Mouse (Mus musculus) fibroblast of lung, adult 2 months (primary cell): ENCODE measurements around the gene Gimap1.

Experiments
- DNase-seq: peaks from one replicate; pipeline ENCODE4 v3.0.0-alpha.2; 2011; ENCODE audit warnings: low read depth

Gene Gimap1

GRCm38 (mm10) chr6:48738961-48739779 lies at the start of gene Gimap1:
TSS of gene Gimap1 (plus strand) at chr6:48739054.
- DNase-seq: no peak

- no peak for DNase-seq
These were observed 49.5 kb upstream of the Gimap1 start for GRCm38 (mm10) chr6:48689320-48689719.

GRCm38 (mm10) chr6:48692962-48693361 lies 45.9 kb upstream of the Gimap1 start:
- no peak for DNase-seq

- DNase-seq: no peak
These were observed 41.9 kb upstream of the Gimap1 start for GRCm38 (mm10) chr6:48696830-48697554.

GRCm38 (mm10) chr6:48697555-48697930 lies 41.3 kb upstream of the Gimap1 start:
- DNase-seq: no peak

GRCm38 (mm10) chr6:48698066-48698856 lies 40.6 kb upstream of the Gimap1 start:
- no peak for DNase-seq

- no peak for DNase-seq
These were observed 40.0 kb upstream of the Gimap1 start for GRCm38 (mm10) chr6:48698888-48699287.

GRCm38 (mm10) chr6:48700251-48701075 lies 38.4 kb upstream of the Gimap1 start:
- no peak for DNase-seq

- DNase-seq: no peak
These were observed 36.7 kb upstream of the Gimap1 start for GRCm38 (mm10) chr6:48702146-48702545.

- DNase-seq: no peak
These were observed 36.3 kb upstream of the Gimap1 start for GRCm38 (mm10) chr6:48702601-48703000.

- no peak for DNase-seq
These were observed 34.7 kb upstream of the Gimap1 start for GRCm38 (mm10) chr6:48704146-48704545.

GRCm38 (mm10) chr6:48706130-48706529 lies 32.7 kb upstream of the Gimap1 start:
- DNase-seq: no peak

- no peak for DNase-seq
These were observed 20.4 kb upstream of the Gimap1 start, which contains the start of the genes Gm28053 and Gimap7 for GRCm38 (mm10) chr6:48718455-48718854. TSS of gene Gm28053 (plus strand) at chr6:48718607. TSS of gene Gimap7 (plus strand) at chr6:48718621.

GRCm38 (mm10) chr6:48720326-48720725 lies 18.5 kb upstream of the Gimap1 start:
- DNase-seq: no peak

GRCm38 (mm10) chr6:48723468-48723867 lies 15.4 kb upstream of the Gimap1 start:
- no peak for DNase-seq

- DNase-seq: no peak
These were observed 13.4 kb upstream of the Gimap1 start for GRCm38 (mm10) chr6:48725476-48725875.

- no peak for DNase-seq
These were observed 11.1 kb upstream of the Gimap1 start for GRCm38 (mm10) chr6:48727761-48728160.

GRCm38 (mm10) chr6:48732864-48733304 lies 6.0 kb upstream of the Gimap1 start:
- no peak for DNase-seq

GRCm38 (mm10) chr6:48733660-48734059 lies 5.2 kb upstream of the Gimap1 start:
- no peak for DNase-seq

- no peak for DNase-seq
These were observed 1.8 kb upstream of the Gimap1 start for GRCm38 (mm10) chr6:48737053-48737452.

GRCm38 (mm10) chr6:48737688-48738087 lies 1.2 kb upstream of the Gimap1 start:
- DNase-seq: no peak

GRCm38 (mm10) chr6:48739780-48740055 lies 864 bp downstream of the Gimap1 start:
- DNase-seq: no peak
